Mouse (Mus musculus) megakaryocyte, embryonic 14.5 days (primary cell): ENCODE measurements at regions not wholly inside any gene's neighbourhood (a gene's known extent, or its start where the extent isn't known, plus 50 kb on each side); places are given as distances from the start of the nearest gene placed in this dataset.

Source experiments
- FLI1 ChIP-seq: IDR thresholded peaks from 2 replicates; pipeline ENCODE4 v1.6.1; 2012; ENCODE audit warnings: low read length, inconsistent platforms, mixed read lengths
- GATA1 ChIP-seq: IDR thresholded peaks from 3 replicates; pipeline ENCODE4 v1.6.1; 2012; ENCODE audit warnings: mixed read lengths, low read length, inconsistent platforms, borderline replicate concordance

DNA sequence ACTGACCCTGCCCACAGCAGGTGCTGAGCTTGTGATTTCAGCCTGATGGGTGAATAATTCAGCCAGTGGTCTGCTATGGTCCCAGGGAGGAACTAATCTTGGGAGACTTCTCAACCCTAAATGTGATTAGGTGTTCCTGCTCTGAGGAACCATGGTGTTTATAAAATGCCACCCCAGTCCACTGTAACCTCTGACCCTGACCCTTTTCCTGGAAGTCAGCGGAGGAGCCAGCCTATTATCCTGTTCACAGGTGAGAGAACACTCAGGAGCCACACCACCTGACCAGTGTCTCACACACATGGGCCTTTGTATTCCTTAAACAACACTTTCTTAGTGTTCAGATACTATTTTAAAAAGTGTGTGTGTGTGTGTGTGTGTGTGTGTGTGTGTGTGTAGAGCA is 103.0 kb downstream of the 1700001O22Rik start:
- no peak for TF ChIP-seq GATA1
- TF ChIP-seq FLI1, result no peak
